Comparison of ENCODE assay signal across 9 mouse cellular contexts in genomic region chr3:122128999-122129493, GRCm38 (mm10).
DNase-seq lines count a peak whose midpoint lies in the region; ATAC-seq lines count a peak whose summit lies in the region.
"Had no signal": no experiment of that assay in that cellular context is flagged by ENCODE, and none has a peak within 500 bp of the region (broad histone marks: within the 10 kb centered on the region; RNA-seq: fewer than 3 reads in every experiment).

No protein-coding gene starts in this region.

- peak; percentile 70 for ATAC-seq in forebrain, embryonic 14.5 days
- peak; percentile 72 for ATAC-seq in midbrain, embryonic 15.5 days (replicated peaks)

- H3K27ac ChIP-seq in heart, embryonic 10.5 days, result peak overlapping the region; percentile 42; the same call in 1 of the 2 replicates
- no peak overlapping the region for H3K27ac ChIP-seq in forebrain, embryonic 14.5 days (ENCODE audit: low read depth, low read length)
- H3K27ac ChIP-seq in midbrain, embryonic 15.5 days, result no peak overlapping the region

- H3K4me1 ChIP-seq in heart, embryonic 10.5 days, result peaks cover 82% of the 10 kb centered on the region
- H3K4me1 ChIP-seq in forebrain, embryonic 14.5 days (ENCODE audit: control insufficient read depth, insufficient read depth, low read length), result no peaks in the 10 kb centered on the region
- peaks cover 6% of the 10 kb centered on the region; the same call in 1 of the 2 replicates for H3K4me1 ChIP-seq in midbrain, embryonic 15.5 days

- DNase-seq in heart, embryonic 10.5 days (ENCODE audit: low spot score), result no peak
- DNase-seq in heart, postnatal 4 days, result no peak
- peak; percentile 67 for DNase-seq in Muller cell, postnatal 12 days (ENCODE audit: inconsistent ontology term)
- peak; percentile 62 for DNase-seq in forebrain, embryonic 14.5 days (ENCODE audit: low spot score)
- DNase-seq in urinary bladder, postnatal 14 days (ENCODE audit: low spot score), result no peak
- no peak for DNase-seq in right cerebral cortex, postnatal 14 days
- DNase-seq in right cerebral cortex, postnatal 4 days, result no peak
- DNase-seq: lung, postnatal 4 days had no signal

- H3K27me3 ChIP-seq in heart, embryonic 10.5 days (ENCODE audit: insufficient read depth, poor library complexity, severe bottlenecking), result no peaks in the 10 kb centered on the region
- no peaks in the 10 kb centered on the region for H3K27me3 ChIP-seq in forebrain, embryonic 14.5 days (replicated peaks; ENCODE audit: control insufficient read depth, insufficient read depth, low read length)
- H3K27me3 ChIP-seq in midbrain, embryonic 15.5 days (replicated peaks), result no peaks in the 10 kb centered on the region

- H3K4me3 ChIP-seq in heart, embryonic 10.5 days, result no peak overlapping the region
- no peak overlapping the region for H3K4me3 ChIP-seq in forebrain, embryonic 14.5 days (ENCODE audit: low read depth, low read length)
- H3K4me3 ChIP-seq in midbrain, embryonic 15.5 days, result 0 out of 2 replicates have a peak overlapping the region, but pooled peaks have one; percentile 3

- H3K36me3 ChIP-seq in heart, embryonic 10.5 days, result no peaks in the 10 kb centered on the region
- no peaks in the 10 kb centered on the region for H3K36me3 ChIP-seq in forebrain, embryonic 14.5 days (ENCODE audit: control insufficient read depth, insufficient read depth, low read length)
- H3K36me3 ChIP-seq in midbrain, embryonic 15.5 days (replicated peaks), result no peaks in the 10 kb centered on the region

- H3K9ac ChIP-seq in forebrain, embryonic 14.5 days (ENCODE audit: low read length), result no peak overlapping the region
- H3K9ac ChIP-seq in midbrain, embryonic 15.5 days, result 0 out of 2 replicates have a peak overlapping the region, but pooled peaks have one; percentile 1

- WGBS in heart, embryonic 10.5 days, result 21% methylated on average over 17 of the region's 17 CpGs
- 54% methylated on average over 17 of the region's 17 CpGs for WGBS in forebrain, embryonic 14.5 days
- WGBS in midbrain, embryonic 15.5 days, result 18% methylated on average over 17 of the region's 17 CpGs

- H3K9me3 ChIP-seq in heart, embryonic 10.5 days, result no peaks in the 10 kb centered on the region
- no peaks in the 10 kb centered on the region for H3K9me3 ChIP-seq in forebrain, embryonic 14.5 days (replicated peaks; ENCODE audit: control insufficient read depth, low read length)
- H3K9me3 ChIP-seq in midbrain, embryonic 15.5 days, result no peaks in the 10 kb centered on the region

- H3K4me2 ChIP-seq in forebrain, embryonic 14.5 days (ENCODE audit: low read length), result no peak overlapping the region; the same call in 1 of the 2 replicates
- H3K4me2 ChIP-seq in midbrain, embryonic 15.5 days, result peak overlapping the region; percentile 31

Comparison
In these comparisons a context has a peak if more than half of its experiments do, and no peak if none do; other contexts are left out.
1. DNase-seq: peak in Muller cell, postnatal 12 days (single experiment) and forebrain, embryonic 14.5 days (single experiment); none in heart, embryonic 10.5 days (single experiment), heart, postnatal 4 days (single experiment), urinary bladder, postnatal 14 days (single experiment), right cerebral cortex, postnatal 14 days (single experiment) and right cerebral cortex, postnatal 4 days (single experiment).